Mouse (Mus musculus): Measurements from ENCODE around the gene Ankrd54. TPM values are rescaled to one million over a fixed set of nuclear protein-coding genes. Genes with fewer than 3 reads are reported as not detected.
A peak's percentile ranks its signal among the peaks of the same experiment; 100 is the strongest.

Ankrd54 gene
- total RNA-seq (2021): 10 to 100 TPM; 23.9 to 26.5 TPM
- long read RNA-seq, experiment 1, transcript Ankrd54-201 (8 exons, 1,904 nt): major isoform, 37 of 50 reads
- long read RNA-seq, experiment 1, partial matches to known transcripts: 2 of 50 reads
- long read RNA-seq, experiment 1, other reads (novel, unspliced or antisense): 10 of 50 reads
- long read RNA-seq, experiment 2, transcript Ankrd54-201 (8 exons, 1,904 nt): major isoform, 58 of 71 reads
- long read RNA-seq, experiment 2, partial matches to known transcripts: 4 of 71 reads
- long read RNA-seq, experiment 2, other reads (novel, unspliced or antisense): 8 of 71 reads

DNA sequence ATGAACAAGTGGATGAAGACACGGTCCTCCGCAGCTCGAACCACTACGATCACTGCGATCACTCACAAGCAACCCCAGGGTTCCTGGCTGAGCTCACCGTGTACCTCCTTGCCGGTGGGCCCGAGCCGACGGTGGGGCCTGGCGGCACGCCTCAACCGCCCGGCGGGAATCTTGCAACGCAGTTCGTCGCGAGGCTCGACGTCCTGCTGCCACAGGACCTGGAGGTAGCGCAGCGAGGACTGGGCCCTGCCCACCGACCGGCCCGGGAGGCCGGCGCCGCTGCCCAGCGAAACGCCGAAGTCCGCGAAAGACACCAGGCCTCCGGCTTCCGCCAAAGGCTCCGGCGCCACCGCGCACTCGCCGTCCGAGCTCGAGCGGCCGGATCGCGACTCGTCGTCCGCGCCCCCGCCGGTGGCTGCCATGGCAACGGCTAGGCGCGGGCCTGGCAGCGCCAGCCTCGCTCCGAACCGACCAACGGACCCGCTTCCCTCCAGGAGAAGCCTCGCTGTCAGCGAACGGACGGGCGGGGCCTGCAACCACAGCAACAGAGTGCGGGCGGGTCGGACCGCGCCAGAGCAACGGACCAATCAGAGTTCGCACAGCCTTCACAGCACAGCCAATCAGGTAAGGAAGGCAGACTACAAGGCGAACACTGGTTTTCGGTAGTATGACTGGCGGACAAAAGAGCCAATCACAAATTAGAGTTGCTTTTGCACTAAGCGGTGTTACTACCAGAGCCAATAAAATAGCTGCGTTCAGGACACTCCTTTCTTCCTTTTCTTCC lies at the start of gene Ankrd54:
Gene Ankrd54 (minus strand): TSS at position 518 of the 784 bp plus-strand sequence.
- peak; percentile 87 for DNase-seq (ENCODE audit: low spot score in 2 of 2)

DNA sequence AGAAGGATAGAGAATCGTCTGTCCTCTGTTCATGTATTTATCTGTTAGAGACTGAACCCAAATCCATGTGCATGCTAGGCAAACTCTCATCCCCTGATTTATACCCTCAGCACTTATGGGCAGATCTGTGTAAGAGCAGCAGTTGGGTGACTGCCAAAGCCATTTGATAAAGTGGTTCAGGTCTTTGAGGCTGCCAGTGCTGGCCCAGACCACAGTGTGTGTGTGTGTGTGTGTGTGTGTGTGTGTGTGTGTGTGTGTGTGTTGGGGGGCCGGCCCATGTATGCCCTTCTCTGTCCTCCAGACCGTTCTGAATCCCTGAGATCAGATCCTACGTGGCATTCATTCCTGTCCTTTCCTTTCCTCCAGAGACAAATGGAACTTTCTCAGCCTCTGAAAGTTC lies 49.1 kb upstream of the Ankrd54 start:
- no peak for DNase-seq (ENCODE audit: low spot score in 2 of 2)

DNA sequence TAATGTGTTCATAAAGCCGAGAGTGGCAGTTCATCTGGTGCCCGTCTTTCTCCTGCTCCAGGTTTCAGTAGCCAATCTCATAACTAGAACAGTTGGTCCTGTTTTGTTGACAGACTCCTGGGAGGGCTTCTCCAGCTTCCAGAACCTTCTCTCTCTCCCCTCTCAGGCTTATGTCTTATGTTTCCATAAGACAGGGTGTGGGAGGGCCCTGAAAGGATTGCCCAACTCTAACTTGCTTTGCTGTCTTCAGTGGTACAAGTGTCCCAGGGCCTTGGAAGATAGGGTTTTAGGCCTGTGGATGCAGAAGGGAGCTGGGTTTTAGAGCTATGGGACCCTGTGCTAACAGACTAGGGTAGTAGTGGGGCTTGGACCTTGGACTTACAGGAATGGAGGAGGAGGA lies 47.8 kb upstream of the Ankrd54 start:
- no peak for DNase-seq (ENCODE audit: low spot score in 2 of 2)

DNA sequence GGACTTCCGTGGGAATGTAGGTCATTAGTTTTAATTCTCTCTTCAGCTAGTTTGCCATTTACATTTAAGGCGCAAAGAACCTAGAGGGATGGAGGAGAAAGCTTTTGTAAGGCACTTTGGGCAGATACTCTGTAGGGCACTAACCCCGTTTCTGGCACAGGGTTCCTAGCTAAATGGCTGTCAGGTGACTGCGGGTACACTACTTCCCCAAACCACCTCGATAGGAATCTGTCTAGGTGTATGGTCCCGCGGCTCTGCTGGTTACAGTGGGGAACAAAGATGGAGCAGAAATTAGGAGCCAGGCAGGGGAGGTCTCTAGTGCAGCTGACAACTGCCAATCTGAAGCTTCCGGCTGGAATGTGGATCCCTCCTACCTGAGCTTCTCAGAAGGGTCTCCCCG lies 47.3 kb upstream of the Ankrd54 start:
- DNase-seq (ENCODE audit: low spot score in 2 of 2): no peak

- no peak for DNase-seq (ENCODE audit: low spot score in 2 of 2)
Observed at GRCm38 (mm10) chr15:79109321-79109934, 46.7 kb upstream of the Ankrd54 start.

- DNase-seq (ENCODE audit: low spot score in 2 of 2): peak; percentile 82 to 87
Observed at GRCm38 (mm10) chr15:79108421-79109320, 46.0 kb upstream of the Ankrd54 start, which contains the start of gene Micall1. Gene Micall1 (plus strand): TSS chr15:79108898.

DNA sequence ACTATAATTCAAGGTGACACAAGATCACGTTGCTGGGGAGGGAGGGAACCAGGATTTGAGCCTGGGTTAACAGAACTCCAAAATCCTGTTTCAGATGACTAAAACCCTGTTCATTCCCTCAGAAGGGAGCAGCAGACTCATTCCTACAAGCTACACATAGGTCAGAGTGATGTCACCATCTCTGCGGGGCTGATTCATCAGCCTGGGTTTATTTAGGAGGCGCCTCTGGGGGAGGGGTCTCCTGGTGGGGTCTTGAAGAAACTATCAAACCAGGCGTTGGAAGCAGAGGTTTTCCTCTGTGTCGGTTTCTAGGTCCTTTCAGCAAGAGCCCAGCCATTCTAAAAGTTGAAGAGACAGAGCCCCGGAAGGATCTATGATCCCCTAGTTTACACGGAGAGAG lies 45.3 kb upstream of the Ankrd54 start:
- no peak for DNase-seq (ENCODE audit: low spot score in 2 of 2)

DNA sequence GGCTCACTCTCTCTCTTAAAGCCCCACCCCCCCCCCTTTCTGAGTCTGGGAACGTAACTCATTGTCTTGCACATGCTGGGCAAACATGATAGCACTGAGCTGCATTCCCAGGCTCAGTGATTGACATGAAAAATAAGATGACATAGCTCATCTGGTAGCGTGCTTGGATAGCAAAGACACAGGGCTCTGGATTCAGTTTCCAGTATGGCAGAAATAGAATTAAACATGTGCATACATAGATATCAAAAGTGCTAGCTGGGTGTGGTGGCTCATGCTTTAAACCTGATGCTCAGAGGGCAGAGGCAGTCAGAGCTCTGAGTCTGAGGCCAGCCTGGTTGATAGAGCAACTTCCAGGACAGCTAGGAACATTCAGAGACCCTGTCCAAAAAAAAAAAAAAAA lies 43.1 kb upstream of the Ankrd54 start:
- no peak for DNase-seq (ENCODE audit: low spot score in 2 of 2)

DNA sequence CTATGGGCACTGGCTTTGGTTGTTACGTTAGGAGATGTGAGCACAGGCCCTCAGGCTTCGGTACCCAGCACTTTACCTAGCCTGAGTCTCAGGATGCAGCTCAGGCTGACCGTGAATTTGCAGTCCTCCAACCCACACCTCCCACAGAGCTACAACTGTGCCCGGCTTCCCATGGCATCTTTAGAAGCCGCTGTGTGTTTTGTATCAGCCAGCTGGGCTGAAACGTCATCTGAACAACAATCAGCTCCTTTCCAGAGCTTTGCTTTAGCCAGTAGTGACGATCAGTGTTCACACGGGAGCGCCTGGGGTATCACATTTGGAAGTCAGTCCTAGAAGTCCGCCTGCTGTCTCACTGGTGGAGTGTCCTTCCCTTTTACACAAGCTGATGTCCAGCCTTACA lies 40.6 kb upstream of the Ankrd54 start:
- no peak for DNase-seq (ENCODE audit: low spot score in 2 of 2)

DNA sequence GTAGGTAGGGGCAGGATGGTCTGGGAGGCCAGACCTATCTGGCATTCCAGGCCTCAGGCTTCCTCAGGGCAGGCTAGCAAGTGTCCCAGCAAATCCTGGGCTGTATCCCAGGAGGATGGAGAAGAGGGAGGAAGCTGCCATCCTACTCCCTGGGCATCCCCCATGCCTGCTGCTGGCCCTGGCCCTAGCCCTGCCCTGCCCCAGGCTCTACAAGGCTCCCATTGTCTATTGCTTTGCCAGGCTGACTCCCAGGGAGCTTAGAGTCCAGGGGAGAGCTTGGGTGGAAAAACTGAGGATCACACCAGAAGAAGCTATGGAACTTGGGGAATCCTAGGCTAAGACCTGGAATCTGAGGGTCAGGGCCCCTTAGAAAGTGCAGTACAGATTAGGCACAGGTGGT lies 38.8 kb upstream of the Ankrd54 start:
- DNase-seq (ENCODE audit: low spot score in 2 of 2): no peak

GRCm38 (mm10) chr15:79100391-79100790 lies 37.7 kb upstream of the Ankrd54 start:
- DNase-seq (ENCODE audit: low spot score in 2 of 2): no peak

GRCm38 (mm10) chr15:79099456-79099855 lies 36.8 kb upstream of the Ankrd54 start:
- no peak for DNase-seq (ENCODE audit: low spot score in 2 of 2)

GRCm38 (mm10) chr15:79098868-79099267 lies 36.2 kb upstream of the Ankrd54 start:
- DNase-seq (ENCODE audit: low spot score in 2 of 2): no peak

DNA sequence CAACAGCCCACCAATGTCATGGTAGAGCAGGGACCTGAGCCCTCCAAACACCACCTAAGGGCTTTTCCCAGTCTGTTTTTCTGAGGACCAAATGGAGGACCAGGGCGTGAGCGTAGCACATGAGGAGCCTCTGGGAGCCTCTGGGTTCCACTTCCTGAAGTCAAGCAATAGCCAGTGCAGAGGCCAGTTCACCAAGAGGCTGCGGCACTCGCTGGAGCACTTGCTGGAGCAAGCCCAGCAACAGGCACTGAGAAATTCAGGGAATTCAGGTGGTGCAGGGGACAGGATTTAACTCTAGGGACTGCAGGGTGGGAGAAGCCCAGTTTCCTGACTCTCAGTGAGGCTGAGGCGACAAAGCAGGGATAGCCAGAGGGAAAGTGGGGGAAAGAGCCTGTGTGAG lies 35.5 kb upstream of the Ankrd54 start:
- no peak for DNase-seq (ENCODE audit: low spot score in 2 of 2)

DNA sequence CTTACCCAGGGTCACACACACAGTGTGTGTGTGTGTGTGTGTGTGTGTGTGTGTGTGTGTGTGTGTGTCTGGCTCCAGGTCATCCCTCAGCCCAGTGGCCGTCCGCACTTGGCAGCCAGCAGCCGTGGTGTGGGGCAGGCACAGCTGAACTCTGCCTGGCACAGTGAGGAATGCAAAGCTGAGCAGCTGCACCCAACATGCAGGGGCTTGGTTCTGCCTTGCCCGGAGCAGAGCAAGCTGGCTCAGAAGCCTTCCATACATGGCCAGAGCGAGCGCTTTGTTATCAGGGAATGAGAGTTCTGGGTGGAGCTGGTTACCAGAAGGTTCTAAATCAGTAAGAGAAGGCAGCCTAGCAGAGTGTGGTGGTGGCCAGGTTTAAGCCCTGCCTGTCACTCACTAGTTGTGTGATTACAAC lies 34.9 kb upstream of the Ankrd54 start:
- no peak for DNase-seq (ENCODE audit: low spot score in 2 of 2)

- DNase-seq (ENCODE audit: low spot score in 2 of 2): no peak
Observed at GRCm38 (mm10) chr15:79097135-79097534, 34.4 kb upstream of the Ankrd54 start.

DNA sequence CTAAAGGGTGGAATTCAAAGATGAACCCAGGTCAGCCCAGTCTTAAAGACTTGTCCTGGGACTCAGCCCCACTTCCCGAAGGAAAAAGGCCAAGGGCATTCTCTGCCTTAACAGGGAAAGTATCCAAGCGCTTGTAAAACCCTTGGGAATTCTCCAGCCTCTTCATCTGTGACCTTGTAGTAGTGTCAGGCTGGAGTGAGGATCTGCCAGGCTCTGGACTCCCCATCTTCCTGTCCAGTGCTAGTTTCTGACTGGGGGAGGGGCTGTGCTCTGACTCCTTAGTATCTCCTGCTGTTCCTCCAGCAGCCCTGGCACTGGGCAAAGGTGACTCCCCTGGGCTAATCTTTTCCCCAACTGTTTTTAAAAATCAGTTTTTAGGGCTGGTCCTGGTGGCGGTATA lies 33.9 kb upstream of the Ankrd54 start:
- no peak for DNase-seq (ENCODE audit: low spot score in 2 of 2)

DNA sequence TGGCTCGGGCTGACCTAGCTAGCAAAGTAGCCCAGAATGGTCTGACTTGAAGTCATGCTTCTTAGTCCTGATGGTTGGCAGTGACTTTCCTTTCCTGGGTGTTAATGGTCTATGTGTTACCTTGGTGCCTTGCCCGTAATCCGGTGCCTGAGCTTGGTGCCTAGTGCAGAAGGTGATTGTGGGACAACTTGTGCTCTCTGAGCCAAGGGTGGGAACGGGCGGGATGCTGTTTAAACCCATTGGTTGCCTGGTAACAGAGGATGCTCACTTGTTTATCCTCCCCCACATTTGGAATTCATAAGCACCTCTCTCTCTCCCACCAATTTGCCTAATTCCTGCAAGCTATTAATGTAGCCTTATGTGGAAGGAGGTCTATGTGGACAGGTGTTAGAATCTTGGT lies 32.8 kb upstream of the Ankrd54 start:
- DNase-seq (ENCODE audit: low spot score in 2 of 2): no peak

DNA sequence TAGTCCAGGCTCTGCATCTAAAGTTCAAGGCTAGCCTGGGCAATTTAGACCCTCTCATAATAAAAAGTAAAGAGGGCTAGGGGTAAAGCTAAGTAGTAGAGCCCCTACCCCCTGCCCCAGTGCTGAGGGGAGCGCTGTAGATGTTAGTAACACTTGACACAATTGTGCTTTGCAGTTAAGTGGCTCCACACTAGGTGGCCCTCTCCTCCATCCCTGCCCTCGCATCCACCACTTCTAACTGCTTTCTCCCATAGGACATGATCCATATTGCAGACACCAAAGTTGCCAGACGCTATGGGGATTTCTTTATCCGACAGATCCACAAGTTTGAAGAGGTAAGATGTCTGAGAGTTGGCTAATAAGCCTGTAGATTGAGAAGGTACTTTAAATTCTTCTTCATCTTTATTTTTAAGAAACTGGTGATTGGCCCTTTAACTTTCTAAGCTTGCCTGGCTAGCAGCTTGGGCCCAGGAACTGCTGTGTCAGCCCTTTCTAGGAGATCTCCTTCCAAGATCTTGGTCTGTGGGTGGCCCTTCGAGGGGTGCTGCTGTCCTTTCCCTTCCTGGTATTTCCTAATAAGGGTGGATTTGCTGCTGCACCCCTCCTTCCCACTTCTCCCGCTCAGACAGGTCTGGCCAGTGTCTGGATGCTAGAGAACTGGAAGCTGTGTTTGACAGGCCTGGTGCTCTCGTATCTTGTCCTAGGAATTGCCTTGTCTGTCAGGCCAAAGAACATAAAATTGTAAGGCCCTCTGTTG lies 30.6 kb upstream of the Ankrd54 start:
- DNase-seq (ENCODE audit: low spot score in 2 of 2): no peak

DNA sequence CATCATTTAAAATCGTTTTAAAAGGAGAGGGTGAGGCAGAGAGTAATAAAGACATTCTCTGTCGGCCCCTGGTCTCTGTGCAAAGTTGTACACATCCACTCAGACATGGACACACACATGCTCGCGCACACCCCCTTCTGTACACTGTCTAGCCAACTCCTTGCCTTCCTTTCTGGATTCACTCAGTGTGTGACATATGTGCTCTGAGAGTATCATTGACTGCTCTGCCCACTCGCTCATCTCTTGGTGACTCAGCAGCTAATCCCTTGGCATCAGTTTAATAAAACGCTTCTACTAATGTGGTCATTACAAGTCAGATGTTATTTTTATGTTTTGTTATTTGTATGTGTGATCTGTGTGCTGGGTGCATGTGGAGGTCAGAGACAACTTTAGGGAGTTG lies 29.6 kb upstream of the Ankrd54 start:
- DNase-seq (ENCODE audit: low spot score in 2 of 2): no peak
